Mouse (Mus musculus): ENCODE data around the gene Dclre1a. TPM values are rescaled to one million over a fixed set of nuclear protein-coding genes. Genes with fewer than 3 reads are reported as not detected.

Gene Dclre1a
- polyA plus RNA-seq, 1 experiment from 2014 or later: 13.6 TPM

DNA sequence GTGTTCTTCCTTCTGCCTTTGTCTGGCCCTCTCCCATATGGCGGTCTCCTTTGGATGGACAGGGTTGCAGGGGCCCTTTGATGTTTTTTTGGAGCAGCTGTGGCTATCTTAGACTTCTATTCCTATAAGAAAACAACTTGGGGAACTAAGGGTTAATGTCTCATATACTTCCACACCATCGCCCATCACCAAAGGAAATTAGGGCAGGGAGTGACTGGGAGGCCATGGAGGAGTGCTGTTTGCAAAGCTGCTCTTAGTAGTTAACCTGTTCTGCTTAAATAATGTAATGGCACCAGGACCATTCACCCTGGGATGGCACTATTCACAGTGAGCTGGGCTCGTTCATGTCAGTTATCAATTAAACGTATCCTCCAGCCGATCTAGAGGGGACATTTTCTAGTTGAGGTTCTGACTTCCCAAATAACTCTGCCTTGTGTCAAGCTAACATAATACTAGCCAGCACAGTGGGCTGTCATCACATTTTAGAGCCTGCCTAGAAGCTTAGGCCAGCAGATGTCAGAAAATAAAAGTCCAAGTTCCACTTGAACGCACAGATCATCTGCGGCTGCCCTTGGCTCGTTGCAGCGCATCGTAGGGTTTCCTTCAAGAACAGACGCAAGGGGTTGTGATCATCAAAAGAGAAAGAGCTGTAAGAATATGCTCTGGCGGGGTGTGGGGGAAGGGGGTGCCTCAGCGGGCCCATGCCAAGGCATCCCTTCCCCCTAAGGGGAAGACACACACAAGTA is 63.2 kb downstream of the Dclre1a start:
- no peak for ATAC-seq (replicated peaks; ENCODE audit: insufficient number of reproducible peaks, low FRiP score, low TSS enrichment)
- H3K4me2 ChIP-seq: no peak overlapping the region

More for the DNA sequence above, 63.2 kb downstream of the Dclre1a start:
- Histone ChIP-seq H3K9me3 (replicated peaks; ENCODE audit: control insufficient read depth, low read length) (no peaks in the 10 kb centered on the region), H3K36me3 (ENCODE audit: control insufficient read depth, insufficient read depth, low read length) (no peaks in the 10 kb centered on the region), H3K27me3 (ENCODE audit: control insufficient read depth, insufficient read depth, low read length) (no peaks in the 10 kb centered on the region), H3K9ac (ENCODE audit: low read depth, low read length) (no peak overlapping the region), H3K27ac (ENCODE audit: low read depth, low read length) (no peak overlapping the region), H3K4me3 (ENCODE audit: low read depth, low read length) (no peak overlapping the region), H3K4me1 (ENCODE audit: control insufficient read depth, insufficient read depth, low read length) (peaks cover 9% of the 10 kb centered on the region)
- WGBS (ENCODE audit: insufficient replicate concordance): 67% methylated on average over 13 of the region's 13 CpGs

Other genes with a start within 250 kb of the Dclre1a start
- gene Nrap, start 158.2 kb downstream of the Dclre1a start, polyA plus RNA-seq (2014; fragmentation: Nextera tagmentation; extraction: Ambion mirVana): 9.2 and 12.6 TPM in 2 replicates
- 27.3 and 35.4 TPM in 2 replicates for gene Casp7, start 151.1 kb downstream of the Dclre1a start, polyA plus RNA-seq (2014; fragmentation: Nextera tagmentation; extraction: Ambion mirVana)
- 0.06 TPM in 1 of 2 replicates, not detected in the other for gene Plekhs1, start 86.6 kb downstream of the Dclre1a start, polyA plus RNA-seq (2014; fragmentation: Nextera tagmentation; extraction: Ambion mirVana)
- 13.1 and 14.3 TPM in 2 replicates for gene Nhlrc2, start within 50 bp of the Dclre1a start, polyA plus RNA-seq (2014; fragmentation: Nextera tagmentation; extraction: Ambion mirVana)
- 1.5 and 1.8 TPM in 2 replicates for gene Adrb1, start 174.0 kb upstream of the Dclre1a start, polyA plus RNA-seq (2014; fragmentation: Nextera tagmentation; extraction: Ambion mirVana)